Mouse (Mus musculus): ENCODE measurements around the gene Cdnf.

Gene Cdnf

GRCm38 (mm10) chr2:3512552-3513454 lies at the start of gene Cdnf, which contains the start of the genes Gm45902 and Hspa14:
Cdnf (plus strand) TSS chr2:3513030.
Gm45902 (minus strand) TSS chr2:3512790.
Hspa14 (minus strand) TSS chr2:3512814.
- DNase-seq: peak; percentile 99

GRCm38 (mm10) chr2:3473891-3474290 lies 38.9 kb upstream of the Cdnf start:
- no peak for DNase-seq

- DNase-seq: peak; percentile 71
Measured at GRCm38 (mm10) chr2:3474361-3474805, 38.4 kb upstream of the Cdnf start.

GRCm38 (mm10) chr2:3474861-3475283 lies 38.0 kb upstream of the Cdnf start, which contains the start of gene Suv39h2:
Suv39h2 (minus strand) TSS chr2:3475031.
- DNase-seq: peak; percentile 98

GRCm38 (mm10) chr2:3475746-3476251 lies 37.0 kb upstream of the Cdnf start:
- no peak for DNase-seq

- DNase-seq: no peak
Measured at GRCm38 (mm10) chr2:3480239-3480638, 32.6 kb upstream of the Cdnf start.

- DNase-seq: peak; percentile 89
Measured at GRCm38 (mm10) chr2:3489816-3490215, 23.0 kb upstream of the Cdnf start.

- DNase-seq: no peak
Measured at GRCm38 (mm10) chr2:3493833-3494409, 18.9 kb upstream of the Cdnf start.

GRCm38 (mm10) chr2:3499543-3499942 lies 13.3 kb upstream of the Cdnf start:
- no peak for DNase-seq

GRCm38 (mm10) chr2:3500886-3501285 lies 11.9 kb upstream of the Cdnf start:
- DNase-seq: no peak

GRCm38 (mm10) chr2:3512076-3512475 lies 754 bp upstream of the Cdnf start:
- DNase-seq: peak; percentile 53

GRCm38 (mm10) chr2:3522558-3522957 lies 9.7 kb downstream of the Cdnf start:
- no peak for DNase-seq

- DNase-seq: no peak
Measured at GRCm38 (mm10) chr2:3526288-3526687, 13.5 kb downstream of the Cdnf start.

GRCm38 (mm10) chr2:3541307-3542079 lies 28.7 kb downstream of the Cdnf start:
- DNase-seq: no peak

GRCm38 (mm10) chr2:3546055-3546454 lies 33.2 kb downstream of the Cdnf start:
- no peak for DNase-seq

- DNase-seq: peak; percentile 65
Measured at GRCm38 (mm10) chr2:3546588-3546987, 33.8 kb downstream of the Cdnf start.

- no peak for DNase-seq
Measured at GRCm38 (mm10) chr2:3570186-3570585, 57.4 kb downstream of the Cdnf start, which contains the start of gene Fam107b. Fam107b (plus strand) TSS chr2:3570488.

- DNase-seq: no peak
Measured at GRCm38 (mm10) chr2:3570606-3571005, 57.8 kb downstream of the Cdnf start.

GRCm38 (mm10) chr2:3573883-3574282 lies 61.1 kb downstream of the Cdnf start:
- DNase-seq: no peak

- no peak for DNase-seq
Measured at GRCm38 (mm10) chr2:3575140-3575539, 62.3 kb downstream of the Cdnf start.

Data from retina, postnatal 1 day (tissue).